Mouse (Mus musculus): ENCODE data around the gene Wdr17.
A peak's percentile ranks its signal among the peaks of the same experiment; 100 is the strongest.
"Not testable (repeated sequence)": the region's sequence is repeated elsewhere in the genome, so short reads cannot be mapped to it uniquely, and the experiment has no call there.

Wdr17 gene

DNA sequence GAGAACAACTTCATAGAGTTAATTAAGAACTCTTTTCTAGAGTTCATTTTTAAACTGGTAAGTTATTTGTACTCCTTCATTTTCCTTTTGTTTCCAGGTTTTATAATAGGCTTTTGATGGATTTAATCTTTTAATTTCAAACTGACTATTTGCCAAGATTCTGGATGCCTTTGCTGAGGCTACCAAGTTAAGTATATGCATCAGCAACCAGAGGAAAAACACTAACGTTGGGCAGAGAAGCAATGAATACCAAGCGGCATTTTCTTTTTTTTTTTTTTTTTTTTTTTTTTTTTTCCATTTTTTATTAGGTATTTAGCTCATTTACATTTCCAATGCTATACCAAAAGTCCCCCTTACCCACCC lies 94.3 kb downstream of the Wdr17 start:
- DNase-seq (ENCODE audit: low read depth, low spot score): no peak

DNA sequence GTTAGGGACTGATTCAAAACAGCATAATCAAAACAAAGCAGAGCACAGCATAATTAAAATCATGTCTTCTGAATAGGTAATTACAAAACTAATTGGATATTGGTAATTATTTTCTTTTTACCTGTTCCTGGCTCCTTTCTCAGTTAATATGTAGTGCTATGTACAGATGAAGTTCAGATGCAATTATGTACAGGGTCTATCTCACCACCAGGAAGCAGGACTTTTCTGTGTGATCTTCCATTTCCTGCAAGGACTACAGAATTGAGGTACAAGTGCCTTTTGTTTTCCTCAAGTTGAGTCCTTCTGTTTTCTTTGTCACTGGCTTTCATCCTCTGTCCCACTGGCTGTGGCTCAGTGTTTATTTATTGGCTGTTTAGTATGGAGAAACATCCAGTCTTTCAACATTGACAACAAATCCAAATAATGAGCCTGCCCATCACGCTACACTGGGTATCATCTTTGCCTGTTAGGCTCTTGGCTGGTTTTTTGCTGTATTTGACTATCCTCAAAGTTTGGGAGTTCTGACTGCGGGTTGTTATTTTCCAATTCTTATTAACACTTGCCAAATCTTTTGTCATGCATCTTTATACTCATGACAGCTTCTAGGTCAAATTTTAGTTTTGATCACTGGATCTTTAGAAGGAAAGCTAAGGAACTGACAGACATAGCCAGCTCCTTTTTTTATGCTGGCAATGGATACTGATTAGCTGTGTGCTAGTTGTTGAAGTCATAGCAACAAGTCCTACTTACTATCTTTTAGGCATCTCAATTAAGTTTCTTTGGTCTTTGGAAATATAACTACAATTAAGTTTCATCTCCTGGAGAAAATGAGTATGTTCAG lies 94.9 kb downstream of the Wdr17 start:
- DNase-seq (ENCODE audit: low read depth, low spot score): no peak

DNA sequence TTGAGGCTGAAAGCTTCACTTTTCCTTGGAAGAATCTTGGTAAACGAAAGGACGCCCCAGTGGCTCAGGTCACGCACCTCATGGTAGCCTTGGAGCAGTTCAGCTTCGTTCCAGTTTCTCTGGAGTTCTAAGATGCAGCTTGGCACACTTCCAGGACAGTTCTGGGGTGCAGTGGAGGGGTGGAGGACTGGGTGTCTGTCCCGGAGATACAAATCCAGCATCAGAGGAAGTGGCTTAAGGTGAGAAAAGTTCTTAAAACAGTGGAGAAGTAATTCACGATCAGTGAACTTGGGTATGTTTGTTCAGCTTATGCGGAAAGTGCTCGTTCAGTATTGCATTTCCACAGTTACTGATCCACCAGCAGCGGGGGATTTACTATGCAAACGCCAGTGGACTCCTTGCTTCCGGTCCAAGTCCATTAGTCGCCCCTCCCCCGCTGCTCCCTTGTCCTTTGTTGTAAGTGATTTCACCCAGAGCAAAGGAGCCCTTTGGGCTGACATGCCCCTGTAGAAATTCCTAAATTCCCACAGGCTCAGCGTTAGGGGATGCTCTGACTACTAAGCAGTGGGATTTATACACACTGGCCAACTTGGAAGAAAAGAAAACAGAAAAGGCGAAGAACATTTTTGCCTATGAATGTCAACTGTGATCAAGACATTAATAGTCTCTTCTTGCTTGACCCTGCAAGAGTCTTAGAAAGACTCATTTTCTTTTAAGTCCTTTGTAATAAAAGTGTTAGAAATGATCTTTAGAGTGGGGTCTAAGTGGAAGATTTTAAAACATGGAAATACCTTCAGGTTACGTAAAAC lies 106.6 kb downstream of the Wdr17 start:
- peak; percentile 49 for DNase-seq (ENCODE audit: low read depth, low spot score)

DNA sequence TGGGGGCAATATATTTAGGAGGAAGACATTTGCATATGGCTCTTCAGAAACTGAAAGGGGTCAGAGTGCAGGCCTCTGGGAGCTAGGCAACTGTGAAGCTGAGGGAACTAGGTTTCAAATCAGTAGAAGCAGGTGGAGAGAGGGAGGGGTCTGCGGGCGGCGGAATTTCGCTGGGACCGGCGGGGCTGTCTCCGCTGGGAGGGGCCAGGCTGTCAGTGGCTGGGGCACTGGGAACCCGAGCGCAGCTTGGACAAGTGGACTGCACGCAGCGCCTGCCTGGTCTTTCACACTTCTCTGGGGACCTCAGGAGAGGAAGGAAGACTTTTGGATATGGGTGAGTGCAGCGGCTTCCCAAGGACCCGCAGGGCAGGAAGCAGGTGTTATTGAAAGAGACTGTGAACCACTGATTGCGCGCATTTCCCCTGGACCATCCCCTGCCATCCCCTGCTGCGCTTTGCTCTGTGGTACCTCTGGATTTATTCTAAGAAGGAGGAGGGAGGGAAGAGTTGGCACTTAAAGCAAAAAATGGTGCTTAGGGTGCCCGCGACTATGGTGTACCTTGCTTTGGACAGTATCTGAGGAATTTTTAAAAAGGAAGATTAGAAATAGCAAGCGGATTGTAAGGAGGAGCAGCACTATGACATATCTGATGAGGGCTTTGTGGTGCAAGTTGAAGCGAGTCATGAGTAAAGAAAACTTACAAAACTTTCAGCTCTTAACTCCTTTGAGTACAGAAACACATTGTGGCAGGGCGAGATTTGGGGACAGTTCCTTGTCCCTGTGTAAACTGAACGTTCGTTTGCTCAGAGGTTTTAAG lies 107.5 kb downstream of the Wdr17 start:
- DNase-seq (ENCODE audit: low read depth, low spot score): peak; percentile 16

DNA sequence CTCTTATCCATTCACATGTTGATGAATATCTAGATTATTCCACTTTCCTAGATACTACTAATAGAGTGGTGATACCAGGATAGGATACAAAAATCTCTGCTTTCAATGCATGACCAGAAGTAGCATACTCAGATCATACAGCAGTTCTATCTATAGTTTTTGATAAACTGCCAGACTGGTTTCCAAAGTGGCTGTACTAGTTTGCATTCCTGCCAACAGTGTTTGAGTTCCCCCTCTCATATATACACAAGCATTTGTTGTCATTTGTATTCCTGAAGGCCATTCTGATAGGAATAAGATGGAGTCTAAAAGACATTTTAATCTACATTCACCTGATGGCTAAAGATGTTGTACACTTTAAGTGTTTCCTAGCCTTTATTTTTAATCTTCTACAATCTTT lies 110.0 kb downstream of the Wdr17 start:
- DNase-seq (ENCODE audit: low read depth, low spot score): no peak

DNA sequence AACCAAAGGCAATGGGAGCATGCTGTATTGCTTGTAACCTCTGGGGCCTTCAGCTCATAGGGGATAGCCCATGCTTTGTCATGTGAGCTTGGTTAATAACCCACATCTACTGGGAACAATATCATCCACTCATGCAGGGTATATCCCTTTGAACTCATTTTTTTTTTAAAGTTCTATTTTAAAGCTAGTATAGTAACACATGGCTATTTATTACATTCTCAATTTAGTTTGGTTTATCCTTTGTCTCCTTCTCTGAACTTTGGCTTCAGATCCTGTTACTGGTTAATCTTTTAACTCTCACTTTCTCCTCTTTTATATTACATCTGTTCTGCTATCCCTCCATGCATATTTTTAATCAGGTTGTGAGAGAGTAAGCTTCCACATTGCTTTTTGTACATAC lies 110.7 kb downstream of the Wdr17 start:
- no peak for DNase-seq (ENCODE audit: low read depth, low spot score)

DNA sequence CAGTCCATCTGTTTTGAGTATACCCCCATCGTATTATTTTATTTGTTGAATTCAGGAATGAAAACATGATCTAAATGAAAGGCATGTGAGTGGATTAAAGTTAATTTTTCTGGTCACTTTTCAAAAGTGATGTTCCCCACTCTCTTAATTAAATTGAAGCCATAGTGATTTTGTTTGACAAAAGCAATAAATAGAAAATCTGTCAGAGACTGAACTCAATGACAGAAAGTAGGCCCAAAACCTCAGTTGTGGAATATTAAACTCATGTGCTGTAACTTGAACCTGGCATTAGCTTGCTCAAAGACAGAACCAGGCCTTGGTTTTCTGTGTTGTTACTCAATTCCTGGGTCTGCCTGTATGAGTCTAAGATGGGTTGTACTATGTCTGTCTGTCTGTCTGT lies 129.3 kb downstream of the Wdr17 start:
- no peak for DNase-seq (ENCODE audit: low read depth, low spot score)

DNA sequence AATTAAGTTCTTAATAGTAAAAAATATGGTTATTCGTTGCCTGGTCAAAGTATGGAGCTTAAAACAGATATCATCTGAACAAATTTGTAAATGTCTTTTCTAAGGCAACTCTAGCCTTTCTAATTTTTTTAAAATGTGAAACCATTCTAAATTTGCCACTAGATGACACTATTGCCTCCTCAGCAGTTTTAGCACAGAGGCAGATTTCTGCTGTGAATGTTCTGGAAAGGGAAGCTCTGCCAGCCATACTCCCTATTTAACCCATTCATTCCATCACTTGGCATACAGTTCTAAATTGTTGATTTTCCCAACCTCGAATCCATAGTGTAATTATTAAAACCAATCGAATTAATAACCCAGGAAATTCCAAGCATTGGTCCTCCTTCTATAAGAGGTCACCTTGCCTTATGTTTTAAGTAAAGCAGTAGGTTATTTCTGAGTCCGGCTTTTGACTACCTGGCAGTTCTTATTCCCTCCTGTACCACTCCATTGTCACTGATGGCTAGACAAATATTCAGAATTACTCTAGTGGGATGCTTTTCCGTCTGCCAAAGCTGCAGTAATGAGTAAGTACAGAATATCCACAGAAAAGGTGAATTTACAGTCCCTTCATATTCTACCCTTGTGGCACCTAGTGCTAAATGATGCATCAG lies 150.2 kb downstream of the Wdr17 start:
- no peak for DNase-seq (ENCODE audit: low read depth, low spot score)

DNA sequence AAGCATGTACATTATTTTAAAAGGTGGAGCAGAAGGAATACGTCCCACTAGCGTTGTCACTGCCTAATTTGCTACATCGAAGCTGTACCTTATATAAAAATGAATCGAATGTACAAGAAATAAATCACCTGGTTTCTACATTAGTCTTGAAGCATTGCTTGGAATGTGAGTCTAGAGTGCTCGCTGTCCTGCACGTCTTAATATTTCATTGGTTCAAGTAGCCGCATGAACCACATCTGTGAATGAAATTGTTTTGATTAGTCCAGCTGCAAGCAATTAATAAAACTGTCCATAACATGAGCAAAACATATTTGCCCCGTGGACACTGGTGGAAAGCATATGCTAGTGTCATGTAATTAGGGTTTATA lies 162.3 kb downstream of the Wdr17 start:
- no peak for DNase-seq (ENCODE audit: low read depth, low spot score)

DNA sequence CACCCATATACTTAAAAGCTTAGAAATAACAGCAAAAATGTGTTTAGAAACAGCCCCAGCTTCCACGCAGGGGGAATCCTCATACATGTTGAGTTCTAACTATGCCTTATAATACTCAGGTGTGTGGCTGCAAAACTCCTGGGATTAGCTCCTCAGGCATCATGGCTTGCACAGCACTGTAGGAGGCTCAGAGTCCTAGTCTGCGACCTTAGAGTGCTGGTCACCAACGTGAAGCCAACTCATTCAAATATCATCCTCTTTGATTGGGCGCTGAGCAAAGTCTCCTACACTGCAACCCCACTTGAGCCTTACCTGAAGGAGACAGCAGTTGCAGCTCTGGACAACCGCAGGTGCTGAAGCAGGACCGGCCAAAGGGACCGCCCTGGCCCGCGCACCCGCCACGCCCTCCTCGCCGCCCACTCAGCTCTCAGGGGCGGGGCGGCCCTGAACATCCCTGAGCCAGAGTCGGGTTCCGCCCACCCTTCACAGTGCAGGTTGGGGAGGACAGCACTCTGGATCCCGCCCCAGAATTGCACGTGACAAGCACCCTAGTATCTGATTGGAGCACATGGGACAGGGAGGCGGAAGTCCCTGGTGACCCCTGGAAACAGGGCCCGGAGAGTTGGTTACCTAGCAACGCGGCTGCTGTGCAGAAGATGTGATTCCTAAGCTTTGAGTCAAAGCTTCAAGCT lies 162.9 kb downstream of the Wdr17 start:
- DNase-seq (ENCODE audit: low read depth, low spot score): peak; percentile 86

DNA sequence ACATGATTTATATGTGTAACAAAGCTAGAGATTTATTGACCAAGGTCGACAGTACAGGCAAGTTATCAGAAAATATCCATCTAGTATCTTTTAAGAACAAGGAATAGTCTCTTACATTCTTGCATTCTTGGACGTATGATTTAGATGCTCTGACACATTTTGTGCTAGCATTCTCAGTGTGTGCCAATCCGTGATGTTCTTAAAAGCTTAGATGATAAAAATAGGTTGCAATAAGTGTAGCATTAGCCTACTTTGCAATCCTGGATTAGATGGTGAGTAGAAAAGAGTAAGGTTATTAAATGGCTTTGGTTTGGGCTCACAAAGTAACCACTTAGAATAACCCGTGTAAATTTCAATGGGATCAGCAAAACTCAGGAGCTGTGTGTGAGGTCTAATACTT lies 168.5 kb downstream of the Wdr17 start:
- DNase-seq (ENCODE audit: low read depth, low spot score): no peak

DNA sequence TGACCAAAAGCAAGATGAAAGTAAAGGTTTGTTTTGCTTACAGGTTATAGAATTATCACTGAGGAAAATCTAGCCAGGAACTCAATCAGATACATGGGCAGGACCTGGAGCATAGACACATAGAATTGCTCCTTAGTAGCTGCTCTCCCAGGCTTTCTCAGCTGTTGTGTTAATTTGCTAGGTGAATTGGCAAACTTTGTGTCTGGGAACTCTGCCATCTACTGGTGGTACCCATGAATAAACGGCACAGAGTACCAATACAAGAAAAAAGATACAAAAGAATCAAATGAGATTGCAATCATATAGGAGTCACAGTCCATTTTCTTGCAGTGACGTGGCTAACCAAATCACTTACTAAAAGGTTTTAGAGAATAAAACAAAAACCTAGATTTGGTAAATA lies 181.2 kb downstream of the Wdr17 start:
- no peak for DNase-seq (ENCODE audit: low read depth, low spot score)

DNA sequence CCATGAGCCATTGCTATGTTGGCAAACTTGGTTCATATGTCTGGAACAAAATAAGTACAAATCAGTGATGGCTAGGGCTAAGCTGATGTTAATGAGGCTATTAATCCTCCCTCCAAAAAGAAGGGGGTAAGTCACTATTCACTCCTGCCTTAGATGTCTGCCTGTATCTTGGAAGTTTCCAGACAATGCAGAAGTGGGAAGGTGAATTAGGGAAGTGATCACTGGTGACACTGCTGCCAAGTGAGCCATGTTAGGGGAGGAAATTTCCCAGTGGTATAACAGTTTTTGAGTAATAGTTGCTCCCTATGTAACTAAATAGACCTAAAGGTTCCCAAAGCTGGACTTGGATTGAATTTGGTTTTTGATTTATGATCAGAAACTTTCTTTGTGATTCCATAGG lies 215.2 kb downstream of the Wdr17 start:
- no peak for DNase-seq (ENCODE audit: low read depth, low spot score)

DNA sequence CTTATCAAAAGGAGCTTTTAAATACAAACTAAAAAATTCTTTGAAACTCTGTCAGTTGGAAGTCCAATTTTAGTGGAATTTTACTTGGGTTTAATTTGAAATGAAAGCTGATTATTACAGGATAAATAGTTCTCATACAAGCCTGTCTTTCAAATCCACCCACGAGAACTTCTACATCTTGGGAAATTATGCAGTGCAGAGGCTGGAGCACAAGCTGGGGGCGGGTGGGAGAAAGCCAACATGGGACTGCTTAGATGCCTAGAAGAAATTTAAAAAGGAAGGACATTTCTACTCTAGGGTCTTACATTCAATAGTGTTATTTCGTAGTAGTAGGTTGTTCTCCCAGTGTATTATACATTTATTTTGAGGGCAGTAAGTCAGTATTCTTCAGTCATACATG lies 219.2 kb downstream of the Wdr17 start:
- no peak for DNase-seq (ENCODE audit: low read depth, low spot score)

DNA sequence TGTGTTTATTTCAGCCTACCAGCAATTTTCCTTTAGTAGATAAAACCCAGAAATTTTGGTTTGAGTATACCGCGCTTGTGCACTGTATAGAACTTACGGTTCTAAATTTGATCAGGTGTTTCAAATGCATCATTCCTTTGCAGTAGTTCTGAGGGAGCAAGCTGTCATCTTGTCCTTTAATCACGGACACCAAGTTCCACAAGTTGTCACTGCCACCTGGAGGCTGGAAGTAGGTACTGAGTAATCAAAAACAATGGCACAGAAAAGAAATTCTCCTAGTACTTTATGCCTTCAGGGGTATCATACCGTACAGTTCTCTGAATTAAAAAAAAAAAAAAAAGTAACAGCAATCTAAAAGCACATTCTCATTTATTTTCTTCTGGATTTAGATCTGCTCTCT lies 226.3 kb downstream of the Wdr17 start:
- peak; percentile 26 for DNase-seq (ENCODE audit: low read depth, low spot score)

DNA sequence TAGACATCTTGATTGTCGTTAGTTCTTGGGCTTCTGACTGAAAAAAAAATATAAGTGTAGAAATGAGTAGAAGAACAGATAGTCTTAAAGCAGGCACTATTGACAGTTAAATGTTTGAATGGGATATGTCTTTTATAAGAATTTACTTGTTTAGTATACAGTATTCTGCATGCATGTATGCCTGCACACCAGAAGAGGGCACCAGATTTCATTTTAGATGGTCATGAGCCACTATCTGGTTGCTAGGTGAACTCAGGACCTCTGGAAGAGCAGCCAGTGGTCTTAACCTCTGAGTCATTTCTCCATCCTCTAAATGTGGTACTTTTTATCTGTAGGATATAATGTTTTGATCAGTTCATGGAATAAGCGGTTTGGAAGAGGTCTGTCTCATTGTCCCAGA lies 227.3 kb downstream of the Wdr17 start:
- DNase-seq (ENCODE audit: low read depth, low spot score): no peak

DNA sequence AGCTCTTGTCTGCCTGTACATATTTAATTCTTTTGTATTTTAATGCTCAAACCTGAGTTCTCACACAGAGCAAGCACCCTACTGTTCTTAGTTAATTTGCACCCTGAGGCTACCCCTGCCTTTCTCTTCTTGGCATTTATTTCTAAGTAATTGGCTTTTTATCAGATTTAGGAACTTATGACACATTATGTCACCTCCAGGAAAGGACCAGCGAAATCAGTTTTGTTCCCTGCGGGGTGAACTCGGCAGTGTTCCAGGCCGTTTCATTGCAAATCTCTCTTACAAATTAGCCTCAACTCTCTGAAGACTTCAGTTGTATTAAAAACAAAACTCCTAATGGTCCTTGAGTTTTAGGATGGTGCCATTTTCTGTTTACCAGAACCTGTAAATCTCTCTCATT lies 248.3 kb downstream of the Wdr17 start:
- no peak for DNase-seq (ENCODE audit: low read depth, low spot score)

DNA sequence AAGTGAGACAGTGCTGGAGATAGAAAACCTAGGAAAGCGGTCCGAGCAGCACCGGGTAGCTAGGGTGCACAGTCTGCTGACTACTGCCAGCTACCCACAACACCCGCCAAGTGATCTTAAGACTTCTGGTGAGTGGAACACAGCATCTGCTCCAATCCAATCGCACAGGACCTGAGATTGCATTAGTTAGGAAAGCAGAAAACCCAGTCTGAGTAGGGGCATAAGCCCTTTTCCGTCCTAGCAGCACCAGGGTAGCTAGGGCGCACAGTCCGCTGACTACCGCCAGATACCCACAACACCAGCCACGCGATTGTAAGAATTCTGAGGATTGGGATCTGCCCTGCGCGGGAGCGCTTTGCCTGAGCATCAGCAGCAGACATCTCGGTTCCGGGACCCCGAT lies 270.3 kb downstream of the Wdr17 start:
- DNase-seq (ENCODE audit: low read depth, low spot score): not testable (repeated sequence)

DNA sequence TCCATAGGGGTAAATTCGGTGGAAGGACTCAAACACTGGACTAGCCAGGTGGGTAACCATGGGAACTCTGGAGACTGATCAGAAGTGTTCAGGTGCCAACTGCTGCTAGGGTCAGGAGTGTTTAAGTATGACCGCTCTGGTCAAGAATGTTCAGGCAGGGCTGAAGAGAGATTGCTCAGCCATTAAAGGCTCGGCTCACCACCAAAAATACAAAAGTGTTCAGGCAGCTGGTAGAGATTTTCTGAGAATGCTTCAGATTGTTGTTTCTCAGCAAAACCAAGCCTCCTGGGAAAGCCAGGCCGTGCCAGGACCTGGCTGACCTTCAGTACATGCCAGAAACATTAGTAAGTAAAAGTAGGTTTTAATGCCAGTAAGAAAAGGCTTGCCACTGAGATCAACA lies 276.7 kb downstream of the Wdr17 start:
- DNase-seq (ENCODE audit: low read depth, low spot score): no peak

DNA sequence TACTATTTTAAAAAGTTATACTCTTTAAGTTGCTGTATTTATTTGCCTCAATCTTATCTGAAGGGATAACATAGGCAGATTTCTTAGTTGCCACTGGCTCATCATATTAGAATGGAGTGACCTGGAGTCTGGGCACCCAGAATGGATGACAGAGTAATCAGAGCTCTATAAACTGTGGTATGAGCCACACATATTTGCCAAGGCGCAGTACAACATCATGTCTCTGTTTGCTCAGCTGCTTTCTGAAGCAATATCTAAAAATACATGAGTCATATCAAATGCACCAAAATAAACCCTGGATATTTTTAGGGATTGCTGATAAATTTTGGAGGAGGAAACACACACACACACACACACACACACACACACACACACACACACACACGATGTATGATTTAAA lies 277.6 kb downstream of the Wdr17 start:
- no peak for DNase-seq (ENCODE audit: low read depth, low spot score)

DNA sequence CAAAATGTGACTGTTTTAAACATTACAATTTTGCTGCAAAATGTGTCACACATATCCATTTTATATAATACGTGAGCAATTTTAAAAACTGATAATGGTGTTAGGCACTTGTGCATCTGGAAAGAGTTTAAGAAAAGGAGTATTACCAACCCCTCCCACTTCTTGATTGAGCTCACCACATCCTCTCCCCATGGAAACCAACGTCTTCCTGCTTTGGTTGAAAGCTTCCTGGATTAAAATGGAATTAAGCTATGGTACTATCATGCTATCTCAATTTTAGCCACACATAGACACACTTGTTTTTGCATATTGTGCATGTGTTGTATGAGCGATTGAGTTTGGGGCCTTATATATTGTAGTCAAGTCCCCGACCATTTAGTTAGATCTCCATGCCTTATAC lies 283.5 kb downstream of the Wdr17 start:
- DNase-seq (ENCODE audit: low read depth, low spot score): no peak

Data from embryo, embryonic 11.5 days (tissue).